Mouse (Mus musculus) brain, embryonic 14.5 days (tissue): ENCODE data around the gene Gata1. TPM values are rescaled to one million over a fixed set of nuclear protein-coding genes. Genes with fewer than 3 reads are reported as not detected.

Experiments used
- DNase-seq: peaks from one replicate; pipeline ENCODE4 v3.0.0-alpha.2; 2011; ENCODE audit warnings: low read depth
- CTCF ChIP-seq: fragments of 200-500 bp; IDR thresholded peaks from 2 replicates; pipeline ENCODE4 v1.5.1; 2012; ENCODE audit warnings: inconsistent platforms, mild to moderate bottlenecking, moderate library complexity, borderline replicate concordance; ENCODE audit not compliant: insufficient read depth, insufficient read length; ENCODE audit errors: extremely low read depth
- POLR2A ChIP-seq: fragments of 200-500 bp; IDR thresholded peaks from 2 replicates; pipeline ENCODE4 v1.6.1; 2012; ENCODE audit warnings: mild to moderate bottlenecking, inconsistent platforms, borderline replicate concordance; ENCODE audit not compliant: poor library complexity, insufficient read depth, insufficient read length, severe bottlenecking; ENCODE audit errors: extremely low read depth
- polyA plus RNA-seq: library from polyadenylated mRNA; depleted of rRNA; stranded (reverse); fragments of >200 nt; gene quantifications from 2 replicates; pipeline ENCODE4 v1.2.3, GENCODE M21; 2012; rRNA removed

Gata1 gene
- polyA plus RNA-seq, 1 experiment: 0.44 TPM

DNA sequence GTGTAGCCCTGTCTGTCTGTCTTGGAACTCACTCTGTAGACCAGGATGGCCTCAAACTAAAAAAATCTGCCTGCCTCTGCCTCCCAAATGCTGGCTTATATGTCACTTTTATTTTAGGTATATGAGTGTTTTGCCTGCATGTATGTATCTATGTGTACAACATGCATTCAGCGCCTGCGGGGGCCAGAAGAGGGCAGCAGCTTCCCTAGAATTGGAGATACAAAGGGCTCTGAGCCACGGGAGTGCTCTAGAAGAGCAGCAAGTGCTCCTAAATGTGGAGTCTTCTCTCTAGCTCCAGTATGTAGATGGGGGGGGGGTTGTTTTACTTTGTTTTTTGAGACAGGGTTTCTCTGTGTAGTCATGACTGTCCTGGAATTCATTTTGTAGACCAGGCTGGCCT lies 62.2 kb downstream of the Gata1 start:
- DNase-seq: peak; percentile 31
- TF ChIP-seq CTCF: peak; percentile 11; the same call in 1 of the 2 replicates

DNA sequence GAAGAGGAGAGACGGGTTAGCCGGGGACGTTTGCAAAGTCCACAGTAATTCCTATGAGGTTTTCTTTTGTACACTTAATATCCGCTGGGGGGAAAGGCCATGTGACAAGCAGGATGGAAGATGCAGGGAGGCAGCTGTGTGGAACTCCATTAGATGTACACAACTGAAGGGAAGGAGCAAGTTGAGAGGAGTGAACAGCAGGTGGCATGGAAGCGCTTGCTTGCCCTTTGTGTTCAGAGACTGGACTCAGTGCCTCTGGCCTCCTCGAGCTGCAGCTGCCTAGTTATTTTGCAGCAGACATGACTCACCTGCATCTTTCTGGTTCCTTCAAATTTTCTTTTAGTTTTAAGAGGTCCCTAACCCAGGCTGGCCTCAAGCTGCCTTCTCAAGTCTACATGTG lies 67.4 kb downstream of the Gata1 start:
- TF ChIP-seq CTCF: no peak
- TF ChIP-seq POLR2A: no peak
- peak; percentile 39 for DNase-seq

Other genes starting within 250 kb of the Gata1 start
- gene Praf2, start 249.6 kb downstream of the Gata1 start, polyA plus RNA-seq: 95.6 and 106 TPM in 2 replicates
- gene Ccdc120, start 227.2 kb downstream of the Gata1 start, polyA plus RNA-seq: 86.8 and 89.7 TPM in 2 replicates
- gene Tfe3, start 215.5 kb downstream of the Gata1 start, polyA plus RNA-seq: 14.1 and 22.6 TPM in 2 replicates
- 85.4 and 86.1 TPM in 2 replicates for gene Gripap1, start 188.3 kb downstream of the Gata1 start, polyA plus RNA-seq
- 5.7 and 6.2 TPM in 2 replicates for gene Kcnd1, start 155.8 kb downstream of the Gata1 start, polyA plus RNA-seq
- 42.4 and 56.4 TPM in 2 replicates for gene Otud5, start 136.7 kb downstream of the Gata1 start, polyA plus RNA-seq
- gene Pim2, start 99.8 kb downstream of the Gata1 start, polyA plus RNA-seq: 19.8 and 23.3 TPM in 2 replicates
- 41.0 and 60.1 TPM in 2 replicates for gene Slc35a2, start 94.0 kb downstream of the Gata1 start, polyA plus RNA-seq
- 191 and 193 TPM in 2 replicates for gene Pqbp1, start 78.8 kb downstream of the Gata1 start, polyA plus RNA-seq
- 55.5 and 65.5 TPM in 2 replicates for gene Timm17b, start 78.7 kb downstream of the Gata1 start, polyA plus RNA-seq
- not detected in 2 replicates for gene Gm10491, start 70.2 kb downstream of the Gata1 start, polyA plus RNA-seq
- gene Gm10490, start 68.5 kb downstream of the Gata1 start, polyA plus RNA-seq: not detected in 2 replicates
- 88.1 and 140 TPM in 2 replicates for gene Pcsk1n, start 58.2 kb downstream of the Gata1 start, polyA plus RNA-seq
- 0.06 TPM in 1 of 2 replicates, not detected in the other for gene Eras, start 49.5 kb downstream of the Gata1 start, polyA plus RNA-seq
- gene Hdac6, start 30.2 kb downstream of the Gata1 start, polyA plus RNA-seq: 114 and 119 TPM in 2 replicates
- gene Glod5, start 40.4 kb upstream of the Gata1 start, polyA plus RNA-seq: 0.33 and 0.43 TPM in 2 replicates
- 46.5 and 56.7 TPM in 2 replicates for gene Suv39h1, start 96.7 kb upstream of the Gata1 start, polyA plus RNA-seq
- 0.52 and 1.00 TPM in 2 replicates for gene Was, start 112.4 kb upstream of the Gata1 start, polyA plus RNA-seq
- gene Wdr13, start 154.8 kb upstream of the Gata1 start, polyA plus RNA-seq: 235 and 257 TPM in 2 replicates
- 336 and 439 TPM in 2 replicates for gene Rbm3, start 167.8 kb upstream of the Gata1 start, polyA plus RNA-seq
- gene Tbc1d25, start 198.1 kb upstream of the Gata1 start, polyA plus RNA-seq: 29.7 and 33.8 TPM in 2 replicates
- gene Ebp, start 215.4 kb upstream of the Gata1 start, polyA plus RNA-seq: 20.0 and 23.7 TPM in 2 replicates
- gene Porcn, start 228.5 kb upstream of the Gata1 start, polyA plus RNA-seq: 101 and 133 TPM in 2 replicates